Mouse (Mus musculus): ENCODE results near the gene Rps6.
"Not testable (repeated sequence)": the region's sequence is repeated elsewhere in the genome, so short reads cannot be mapped to it uniquely, and the experiment has no call there.

Rps6 gene

DNA sequence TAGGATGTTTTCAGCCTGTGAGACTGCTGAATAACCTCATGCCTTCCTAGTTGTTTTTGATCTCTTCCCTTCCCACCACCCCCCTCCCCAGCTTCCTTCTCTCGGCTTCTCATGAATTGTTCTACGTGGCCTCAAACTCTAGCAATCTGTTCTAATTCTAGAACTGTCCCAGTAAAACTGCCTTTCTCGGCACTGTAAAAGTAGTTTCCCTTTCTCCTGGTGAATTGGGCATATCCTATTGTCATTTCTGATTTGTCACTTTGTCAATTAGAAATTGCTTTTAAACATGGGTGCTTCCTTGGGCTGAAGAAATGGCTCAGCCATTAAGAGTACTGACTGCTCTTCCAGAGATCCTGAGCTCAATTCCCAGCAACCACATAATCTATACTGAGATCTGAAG is 5.2 kb downstream of the Rps6 start:
- DNase-seq (ENCODE audit: low read depth, low spot score): no peak

DNA sequence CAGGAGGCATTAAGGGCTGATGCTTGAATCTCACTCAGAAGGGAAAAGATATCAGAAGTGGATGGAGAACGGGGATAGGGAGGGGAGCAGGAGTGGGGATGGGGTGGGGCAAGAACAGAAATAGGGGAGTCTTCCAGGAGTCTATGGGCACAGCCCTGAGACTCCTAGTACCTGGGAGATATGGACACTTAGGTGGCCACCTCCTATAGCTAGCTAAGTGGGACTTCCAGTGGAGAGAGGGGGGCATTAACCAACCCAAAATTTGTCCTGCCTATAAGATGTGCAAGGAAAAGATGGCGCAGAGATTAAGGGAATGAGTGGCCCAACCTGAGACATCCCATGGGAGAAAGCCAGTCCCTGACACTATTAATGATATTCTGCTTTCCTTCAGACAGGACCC is 5.9 kb downstream of the Rps6 start:
- no peak for DNase-seq (ENCODE audit: low read depth, low spot score)

DNA sequence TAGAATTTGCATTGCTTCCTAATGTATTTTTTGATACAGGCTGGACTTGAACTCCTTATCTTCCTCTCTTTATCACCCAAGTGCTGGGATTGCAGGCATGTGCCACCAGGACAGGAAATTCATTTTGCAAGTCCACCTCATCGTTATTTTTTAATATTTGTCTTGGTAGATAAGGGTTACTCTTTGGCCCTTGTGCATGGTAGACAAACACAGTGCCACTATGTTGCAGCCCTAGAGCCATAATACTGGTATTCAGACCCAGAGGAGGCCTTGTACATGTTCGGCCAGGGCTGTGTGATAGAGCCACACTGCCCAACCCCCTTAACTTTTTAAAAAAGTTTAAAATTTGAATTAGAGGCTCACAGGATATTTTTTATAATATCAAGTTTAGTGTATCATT is 10.0 kb downstream of the Rps6 start:
- DNase-seq (ENCODE audit: low read depth, low spot score): no peak

DNA sequence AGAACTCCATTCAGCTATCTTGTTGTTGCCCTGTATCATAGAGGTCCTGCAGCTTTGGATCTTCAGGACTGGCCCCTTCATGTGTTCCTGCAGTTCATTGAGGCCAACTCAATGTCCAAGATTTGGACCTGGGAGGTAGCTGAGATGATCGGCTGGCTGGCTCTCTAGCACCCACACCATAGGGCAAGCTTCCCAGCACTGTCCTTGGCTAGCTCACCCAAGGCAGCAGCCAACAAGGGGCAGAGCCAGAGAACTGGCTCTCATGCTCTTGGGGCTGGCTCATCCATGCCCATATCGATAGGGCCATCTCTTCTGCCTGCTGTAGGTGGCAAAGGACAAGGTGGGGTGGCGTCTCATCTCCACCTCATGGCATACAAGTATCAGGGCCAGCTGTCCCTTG is 11.8 kb downstream of the Rps6 start:
- DNase-seq (ENCODE audit: low read depth, low spot score): no peak

DNA sequence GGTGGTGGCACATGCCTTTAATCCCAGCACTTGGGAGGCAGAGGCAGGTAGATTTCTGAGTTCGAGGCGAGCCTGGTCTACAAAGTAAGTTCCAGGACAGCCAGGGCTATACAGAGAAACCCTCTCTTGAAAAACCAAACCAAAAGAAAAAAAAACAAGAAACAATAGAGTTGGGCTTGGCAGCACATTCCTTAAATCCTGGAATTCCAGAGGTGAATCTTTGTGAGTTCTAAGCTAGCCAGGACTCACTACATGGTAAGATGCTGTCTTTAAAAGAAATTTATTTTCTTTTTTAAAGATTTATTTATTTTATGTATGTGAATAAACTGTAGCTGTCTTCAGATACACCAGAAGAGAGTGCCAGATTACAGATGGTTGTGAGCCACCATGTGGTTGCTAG is 16.1 kb downstream of the Rps6 start:
- not testable (repeated sequence) for DNase-seq (ENCODE audit: low read depth, low spot score)

DNA sequence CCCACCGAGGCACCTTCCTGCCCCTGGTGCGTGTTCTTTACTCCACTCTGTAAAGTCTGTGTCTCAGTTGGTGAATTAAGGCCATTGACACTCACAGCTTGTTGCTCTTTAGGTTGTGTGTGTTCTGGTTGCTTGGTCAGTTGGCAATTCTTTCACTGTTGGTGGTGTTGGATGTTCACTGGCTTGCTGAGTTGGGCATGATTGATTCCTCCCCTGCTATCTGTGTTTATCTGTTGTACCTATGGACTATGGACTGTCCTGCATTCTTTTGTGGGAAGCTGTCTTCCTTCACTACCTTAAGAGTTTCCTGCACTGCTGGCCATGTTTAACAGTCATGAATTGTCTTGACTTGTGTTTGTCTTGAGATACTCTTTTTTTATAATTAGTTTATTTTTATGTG is 25.3 kb downstream of the Rps6 start:
- no peak for DNase-seq (ENCODE audit: low read depth, low spot score)

DNA sequence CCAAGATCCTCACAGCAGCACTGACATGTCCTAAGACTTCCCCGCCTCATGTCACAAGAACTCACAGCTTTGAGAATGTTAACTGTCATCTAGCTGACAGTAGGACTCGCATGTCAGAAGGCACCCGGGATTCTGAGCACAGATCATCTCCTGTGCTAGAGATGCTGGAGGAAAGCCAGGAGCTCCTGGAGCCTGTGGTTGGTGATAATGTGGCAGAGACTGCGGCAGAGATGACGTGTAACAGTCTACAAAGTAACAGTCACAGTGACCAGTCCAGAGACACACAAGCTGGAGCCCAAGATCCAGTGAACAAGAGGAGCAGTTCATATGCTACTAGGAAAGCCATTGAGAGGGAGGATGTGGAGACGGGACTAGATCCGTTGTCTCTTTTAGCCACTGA is 32.1 kb downstream of the Rps6 start:
- DNase-seq (ENCODE audit: low read depth, low spot score): no peak

DNA sequence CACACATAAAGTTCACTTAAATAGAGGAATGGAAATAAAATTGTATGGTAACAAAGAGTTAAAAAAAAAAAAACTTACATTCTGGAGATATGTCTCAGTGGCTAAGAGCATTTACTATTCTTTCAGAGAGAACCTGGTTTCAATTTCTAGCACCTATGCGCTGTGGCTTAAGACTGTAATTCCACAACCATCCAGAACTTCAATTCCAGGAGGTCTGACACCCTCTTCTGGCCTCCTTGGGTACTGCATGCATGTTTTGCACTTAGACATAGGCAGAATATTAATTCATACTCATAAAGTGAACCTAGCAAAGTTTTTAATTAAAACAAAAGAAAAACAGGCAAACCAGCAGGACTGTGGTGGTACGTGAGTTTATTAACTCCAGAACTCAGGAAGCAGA is 34.0 kb downstream of the Rps6 start:
- peak; percentile 61 for DNase-seq (ENCODE audit: low read depth, low spot score)

DNA sequence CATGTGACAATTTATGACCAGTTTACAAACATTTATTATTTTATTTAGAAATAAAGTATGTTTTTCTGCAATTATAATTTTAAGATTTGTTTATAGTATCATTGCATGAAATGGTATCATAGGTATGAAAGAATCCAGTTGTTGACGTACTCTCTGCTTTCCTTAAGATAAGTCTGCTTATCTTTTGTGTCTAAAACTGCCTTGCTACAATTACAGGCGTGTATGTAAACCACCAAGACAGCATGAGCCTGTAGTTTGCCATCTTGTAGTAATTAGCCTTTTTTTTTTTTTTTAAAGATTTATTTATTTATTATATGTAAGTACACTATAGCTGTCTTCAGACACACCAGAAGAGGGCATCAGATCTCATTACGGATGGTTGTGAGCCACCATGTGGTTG is 42.4 kb downstream of the Rps6 start:
- no peak for DNase-seq (ENCODE audit: low read depth, low spot score)

DNA sequence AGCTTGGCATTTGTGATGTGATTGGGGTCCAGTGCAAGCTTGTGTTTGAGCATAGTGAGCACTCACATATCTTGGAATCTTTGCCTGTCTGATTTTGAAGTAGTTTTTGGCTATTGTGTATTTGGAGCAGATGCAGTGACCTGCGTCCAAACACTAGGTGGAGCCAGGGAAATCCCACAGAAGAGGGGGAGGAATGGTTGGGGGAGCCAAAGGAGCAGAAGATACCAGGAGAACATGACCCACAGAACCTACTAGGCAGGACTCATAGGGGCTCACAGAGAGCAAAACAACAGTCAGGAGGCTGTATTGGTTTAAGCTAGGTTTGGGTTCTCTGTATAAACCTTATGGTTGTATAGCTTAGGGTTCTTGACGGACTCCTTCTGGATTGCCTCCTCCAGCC is 46.6 kb downstream of the Rps6 start:
- DNase-seq (ENCODE audit: low read depth, low spot score): no peak
